Mouse (Mus musculus): ENCODE measurements around the gene Tfdp2. TPM values are rescaled to one million over a fixed set of nuclear protein-coding genes. Genes with fewer than 3 reads are reported as not detected.

Gene Tfdp2
- total RNA-seq, 2 experiments from 2014 or later, result 50.7 to 57.4 TPM

DNA sequence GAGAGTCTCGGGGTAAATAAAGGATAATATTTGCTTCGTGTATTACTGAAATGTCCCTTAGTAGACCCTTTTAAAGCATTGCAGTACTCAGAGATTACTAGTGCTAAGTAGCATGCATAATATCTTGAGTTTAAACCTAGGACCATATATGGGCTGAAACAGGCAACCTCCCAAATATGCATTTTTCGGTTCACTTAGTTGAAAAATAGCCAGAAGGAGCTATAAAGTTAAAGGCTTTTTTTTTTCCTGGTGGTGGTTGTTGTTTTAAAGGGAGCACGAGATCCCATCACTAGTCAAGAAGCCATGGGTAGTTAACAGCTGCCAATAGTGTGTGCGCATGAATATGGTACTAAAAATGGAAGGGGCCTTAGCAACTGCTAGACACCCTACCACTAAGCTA is 175.0 kb downstream of the Tfdp2 start:
- DNase-seq, result no peak

Other genes starting within 250 kb of the Tfdp2 start
- gene Xrn1, start 241.5 kb upstream of the Tfdp2 start, total RNA-seq (2021), result 10 to 100 TPM; 18.2 to 26.2 TPM
- gene Gk5, start 76.9 kb upstream of the Tfdp2 start, total RNA-seq (2021), result 10 to 100 TPM; 10.1 to 13.1 TPM
- gene Atp1b3, start 168.2 kb downstream of the Tfdp2 start, total RNA-seq (2021), result 100 to 1,000 TPM; 135 to 154 TPM